Mouse (Mus musculus): ENCODE data around the gene B3gat2. TPM values are rescaled to one million over a fixed set of nuclear protein-coding genes. Genes with fewer than 3 reads are reported as not detected.

B3gat2 gene
- polyA plus RNA-seq, 1 experiment, result 0.02 TPM

GRCm38 (mm10) chr1:23860944-23861343 is 99.4 kb downstream of the B3gat2 start:
- no peak for TF ChIP-seq CTCF (IDR thresholded peaks at IDR 0.05; ENCODE audit: insufficient read depth, low read length)
- TF ChIP-seq POLR2A (IDR thresholded peaks at IDR 0.05; ENCODE audit: borderline replicate concordance, extremely low read depth, low read depth, low read length), result no peak
- Histone ChIP-seq H3K4me1 (ENCODE audit: control insufficient read depth, insufficient read depth, low read length) (no peaks in the 10 kb centered on the region), H3K4me3 (replicated peaks; ENCODE audit: extremely low read depth, low read depth, low read length) (no peak overlapping the region)
- 92% methylated on average over 2 of the region's 2 CpGs for WGBS
- no peak for DNase-seq

GRCm38 (mm10) chr1:23865566-23865965 is 104.0 kb downstream of the B3gat2 start:
- peaks cover 3% of the 10 kb centered on the region; the same call in 1 of the 2 replicates for H3K4me1 ChIP-seq (ENCODE audit: control insufficient read depth, insufficient read depth, low read length)
- DNase-seq, result no peak
- TF ChIP-seq CTCF (IDR thresholded peaks at IDR 0.05; ENCODE audit: insufficient read depth, low read length) (no peak), POLR2A (IDR thresholded peaks at IDR 0.05; ENCODE audit: borderline replicate concordance, extremely low read depth, low read depth, low read length) (no peak)
- WGBS, result 93% methylated on average over 7 of the region's 7 CpGs
- no peak overlapping the region for H3K4me3 ChIP-seq (replicated peaks; ENCODE audit: extremely low read depth, low read depth, low read length)

GRCm38 (mm10) chr1:23867350-23867862 is 105.9 kb downstream of the B3gat2 start:
- H3K4me1 ChIP-seq (ENCODE audit: control insufficient read depth, insufficient read depth, low read length), result peaks cover 3% of the 10 kb centered on the region; the same call in 1 of the 2 replicates
- TF ChIP-seq POLR2A (IDR thresholded peaks at IDR 0.05; ENCODE audit: borderline replicate concordance, extremely low read depth, low read depth, low read length), result no peak
- TF ChIP-seq CTCF (IDR thresholded peaks at IDR 0.05; ENCODE audit: insufficient read depth, low read length), result no peak
- no peak for DNase-seq
- 30% methylated on average over 2 of the region's 2 CpGs for WGBS
- no peak overlapping the region for H3K4me3 ChIP-seq (replicated peaks; ENCODE audit: extremely low read depth, low read depth, low read length)

GRCm38 (mm10) chr1:23872194-23872593 is 110.6 kb downstream of the B3gat2 start:
- WGBS, result 98% methylated on average over 1 of the region's 1 CpGs
- no peak for TF ChIP-seq CTCF (IDR thresholded peaks at IDR 0.05; ENCODE audit: insufficient read depth, low read length)
- no peak for TF ChIP-seq POLR2A (IDR thresholded peaks at IDR 0.05; ENCODE audit: borderline replicate concordance, extremely low read depth, low read depth, low read length)
- no peak for DNase-seq
- Histone ChIP-seq H3K4me1 (ENCODE audit: control insufficient read depth, insufficient read depth, low read length) (peaks cover 2% of the 10 kb centered on the region; the same call in 1 of the 2 replicates), H3K4me3 (replicated peaks; ENCODE audit: extremely low read depth, low read depth, low read length) (no peak overlapping the region)

- TF ChIP-seq POLR2A (IDR thresholded peaks at IDR 0.05; ENCODE audit: borderline replicate concordance, extremely low read depth, low read depth, low read length) (no peak), CTCF (IDR thresholded peaks at IDR 0.05; ENCODE audit: insufficient read depth, low read length) (no peak)
- 91% methylated on average over 1 of the region's 1 CpGs for WGBS
- no peak for DNase-seq
- H3K4me1 ChIP-seq (ENCODE audit: control insufficient read depth, insufficient read depth, low read length), result no peaks in the 10 kb centered on the region
- no peak overlapping the region for H3K4me3 ChIP-seq (replicated peaks; ENCODE audit: extremely low read depth, low read depth, low read length)
Measured at GRCm38 (mm10) chr1:23882681-23883080, 121.1 kb downstream of the B3gat2 start.

- H3K4me1 ChIP-seq (ENCODE audit: control insufficient read depth, insufficient read depth, low read length), result no peaks in the 10 kb centered on the region
- DNase-seq, result no peak
- TF ChIP-seq CTCF (IDR thresholded peaks at IDR 0.05; ENCODE audit: insufficient read depth, low read length), result no peak
- no peak for TF ChIP-seq POLR2A (IDR thresholded peaks at IDR 0.05; ENCODE audit: borderline replicate concordance, extremely low read depth, low read depth, low read length)
- H3K4me3 ChIP-seq (replicated peaks; ENCODE audit: extremely low read depth, low read depth, low read length), result no peak overlapping the region
- 75% methylated on average over 2 of the region's 2 CpGs for WGBS
Measured at GRCm38 (mm10) chr1:23884087-23884668, 122.6 kb downstream of the B3gat2 start.

- 98% methylated on average over 7 of the region's 7 CpGs for WGBS
Measured at GRCm38 (mm10) chr1:23884914-23885313, 123.4 kb downstream of the B3gat2 start.

GRCm38 (mm10) chr1:23892072-23892471 is 130.5 kb downstream of the B3gat2 start:
- WGBS, result 25% methylated on average over 1 of the region's 1 CpGs
- DNase-seq, result no peak

More at GRCm38 (mm10) chr1:23884914-23885313, 123.4 kb downstream of the B3gat2 start:
- no peak for TF ChIP-seq CTCF (IDR thresholded peaks at IDR 0.05; ENCODE audit: insufficient read depth, low read length)
- no peak for TF ChIP-seq POLR2A (IDR thresholded peaks at IDR 0.05; ENCODE audit: borderline replicate concordance, extremely low read depth, low read depth, low read length)
- Histone ChIP-seq H3K4me1 (ENCODE audit: control insufficient read depth, insufficient read depth, low read length) (no peaks in the 10 kb centered on the region), H3K4me3 (replicated peaks; ENCODE audit: extremely low read depth, low read depth, low read length) (no peak overlapping the region)
- DNase-seq, result no peak

More at GRCm38 (mm10) chr1:23892072-23892471, 130.5 kb downstream of the B3gat2 start:
- H3K4me3 ChIP-seq (replicated peaks; ENCODE audit: extremely low read depth, low read depth, low read length), result no peak overlapping the region
- H3K4me1 ChIP-seq (ENCODE audit: control insufficient read depth, insufficient read depth, low read length), result peaks cover 2% of the 10 kb centered on the region
- TF ChIP-seq CTCF (IDR thresholded peaks at IDR 0.05; ENCODE audit: insufficient read depth, low read length), result no peak
- TF ChIP-seq POLR2A (IDR thresholded peaks at IDR 0.05; ENCODE audit: borderline replicate concordance, extremely low read depth, low read depth, low read length), result no peak

Other genes starting within 250 kb of the B3gat2 start
- gene Smap1, start 160.6 kb downstream of the B3gat2 start, polyA plus RNA-seq (2012; rRNA removed), result 28.4 and 45.0 TPM in 2 replicates
- 5.3 and 9.0 TPM in 2 replicates for gene Sdhaf4, start 243.9 kb downstream of the B3gat2 start, polyA plus RNA-seq (2012; rRNA removed)

Measured in lung, adult 2 months (tissue).